Mouse (Mus musculus): Measurements from ENCODE around the gene Krt86. TPM values are rescaled to one million over a fixed set of nuclear protein-coding genes. Genes with fewer than 3 reads are reported as not detected.

Gene Krt86
- total and polyA plus RNA-seq, 3 experiments: not detected

DNA sequence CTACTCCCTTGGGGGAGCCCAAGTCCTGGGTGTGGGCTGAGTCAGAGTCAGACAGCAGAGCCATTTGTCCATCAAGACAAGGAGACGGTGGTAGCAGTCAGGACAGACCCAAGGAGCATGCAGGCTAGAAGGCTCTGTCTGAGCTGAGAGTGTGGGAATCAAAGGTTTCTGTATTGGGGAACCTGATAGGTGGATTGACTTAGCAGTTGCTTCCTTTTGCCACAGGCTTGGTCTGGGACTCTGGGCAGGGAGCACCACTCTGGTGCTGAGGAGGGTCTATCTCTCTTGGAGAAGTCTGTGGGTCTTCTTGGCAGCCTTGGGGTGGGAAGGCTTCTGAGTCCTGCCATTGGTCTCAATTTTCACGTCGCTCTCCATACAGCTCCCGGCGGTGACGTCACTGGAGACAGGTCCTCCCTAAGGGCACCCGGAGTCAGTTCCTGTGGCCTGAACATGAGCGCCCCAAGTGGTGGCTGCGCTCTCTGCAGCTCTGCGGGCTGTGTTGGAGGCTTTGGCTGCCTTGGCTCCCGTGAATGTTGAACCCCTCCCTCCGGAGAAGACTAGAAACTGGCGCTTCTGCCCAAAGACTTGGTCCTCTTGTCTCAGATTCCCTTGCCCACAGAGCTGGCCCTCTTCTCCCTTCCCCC lies 20.1 kb upstream of the Krt86 start:
- no peaks in the 10 kb centered on the region for H3K36me3 ChIP-seq (replicated peaks in 1 of 2; ENCODE audit: control insufficient read depth in 1 of 2, insufficient read depth in 1 of 2, low read length in 1 of 2)
- TF ChIP-seq EP300 (IDR thresholded peaks at IDR 0.05; ENCODE audit: low read length) (no peak), RAD21 (IDR thresholded peaks at IDR 0.05; ENCODE audit: low read depth, low read length) (peak; percentile 69), ELF1 (IDR thresholded peaks at IDR 0.05; ENCODE audit: low read depth, low read length) (peak; percentile 24; the same call in 1 of the 2 replicates), NELFE (IDR thresholded peaks at IDR 0.05; ENCODE audit: low read depth, low read length) (0 out of 2 replicates have a peak, but pooled peaks have one; percentile 12), MAX (IDR thresholded peaks at IDR 0.05; ENCODE audit: low read length) (no peak), CTCF (conservative IDR thresholded peaks at IDR 0.05 in 1 of 2, IDR thresholded peaks at IDR 0.05 in 1 of 2; ENCODE audit: low read depth in 2 of 2, low read length in 2 of 2) (peak; percentile 73 to 84), SMC3 (IDR thresholded peaks at IDR 0.05; ENCODE audit: low read depth, low read length) (peak; percentile 51)
- in situ Hi-C loops (cut with MboI; ENCODE audit: low pct_ligation_motif_present, low pct_unique_long_range_greater_than_20kb, low sequenced_read_pairs) (loop anchor here (10.0 kb wide), 1 partner anchor 108 kb away; no protein-coding TSS in a partner anchor), dilution Hi-C loops (cut with MboI; ENCODE audit: extremely low pct_ligation_motif_present, extremely low pct_unique_long_range_greater_than_20kb, low sequenced_read_pairs) (no loop called here)
- H3K4me1 ChIP-seq (ENCODE audit: control insufficient read depth in 1 of 2, insufficient read depth in 2 of 2): no peaks in the 10 kb centered on the region
- peak overlapping the region; percentile 44 for H3K4me2 ChIP-seq (ENCODE audit: insufficient read depth, low read depth, poor library complexity, severe bottlenecking)
- no peak overlapping the region for H3K4me3 ChIP-seq (replicated peaks in 1 of 3; ENCODE audit: low read depth in 2 of 3, low read length in 2 of 3, poor library complexity in 1 of 3)
- DNase-seq (ENCODE audit: extremely low read depth): peak; percentile 73
- H3K79me2 ChIP-seq (replicated peaks; ENCODE audit: control insufficient read depth, extremely low read depth, insufficient read depth, poor library complexity, severe bottlenecking): no peaks in the 10 kb centered on the region
- H3K9me3 ChIP-seq (replicated peaks; ENCODE audit: low read length): peaks cover 17% of the 10 kb centered on the region
- H3K27me3 ChIP-seq (replicated peaks): peaks cover 78% of the 10 kb centered on the region
- H3K9ac ChIP-seq (ENCODE audit: insufficient read depth, low read depth): no peak overlapping the region
- H3K27ac ChIP-seq (ENCODE audit: insufficient read depth, low read depth): no peak overlapping the region

DNA sequence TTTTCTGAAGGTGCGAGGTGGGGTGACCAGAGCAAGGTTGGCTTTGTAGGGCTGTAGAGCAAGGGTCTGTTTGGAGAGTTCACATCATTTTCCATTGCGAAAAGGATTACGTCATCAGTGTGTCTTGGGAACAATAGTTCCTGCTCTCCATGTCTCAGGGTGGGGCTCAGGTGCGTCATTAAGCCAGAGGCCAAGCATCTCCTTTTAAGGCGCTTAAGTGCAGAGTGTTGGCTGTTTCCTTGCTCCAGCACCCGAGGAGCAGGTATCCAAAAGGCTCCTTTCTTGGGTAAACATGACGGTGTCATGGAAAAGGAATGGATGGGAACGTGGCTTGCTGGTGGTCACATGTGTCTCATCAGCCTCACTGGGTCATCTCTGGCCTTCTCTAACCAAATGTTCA lies 18.5 kb upstream of the Krt86 start:
- no peak for DNase-seq (ENCODE audit: extremely low read depth)
- H3K27me3 ChIP-seq (replicated peaks): peaks cover 78% of the 10 kb centered on the region
- no peak for TF ChIP-seq ZC3H11A (IDR thresholded peaks at IDR 0.05; ENCODE audit: low read depth, low read length)
- no peaks in the 10 kb centered on the region for H3K79me2 ChIP-seq (replicated peaks; ENCODE audit: control insufficient read depth, extremely low read depth, insufficient read depth, poor library complexity, severe bottlenecking)
- dilution Hi-C loops (cut with MboI; ENCODE audit: extremely low pct_ligation_motif_present, extremely low pct_unique_long_range_greater_than_20kb, low sequenced_read_pairs): no loop called here
- no peak overlapping the region for H3K4me3 ChIP-seq (replicated peaks in 1 of 3; ENCODE audit: low read depth in 2 of 3, low read length in 2 of 3, poor library complexity in 1 of 3)
- no peak overlapping the region for H3K27ac ChIP-seq (ENCODE audit: insufficient read depth, low read depth)
- H3K9me3 ChIP-seq (replicated peaks; ENCODE audit: low read length): peaks cover 17% of the 10 kb centered on the region
- no peak overlapping the region for H3K9ac ChIP-seq (ENCODE audit: insufficient read depth, low read depth)
- H3K36me3 ChIP-seq (replicated peaks in 1 of 2; ENCODE audit: control insufficient read depth in 1 of 2, insufficient read depth in 1 of 2, low read length in 1 of 2): no peaks in the 10 kb centered on the region
- H3K4me1 ChIP-seq (ENCODE audit: control insufficient read depth in 1 of 2, insufficient read depth in 2 of 2): no peaks in the 10 kb centered on the region
- no peak overlapping the region for H3K4me2 ChIP-seq (ENCODE audit: insufficient read depth, low read depth, poor library complexity, severe bottlenecking)
- in situ Hi-C loops (cut with MboI; ENCODE audit: low pct_ligation_motif_present, low pct_unique_long_range_greater_than_20kb, low sequenced_read_pairs): loop anchor here (10.0 kb wide), 1 partner anchor 110 kb away; no protein-coding TSS in a partner anchor

DNA sequence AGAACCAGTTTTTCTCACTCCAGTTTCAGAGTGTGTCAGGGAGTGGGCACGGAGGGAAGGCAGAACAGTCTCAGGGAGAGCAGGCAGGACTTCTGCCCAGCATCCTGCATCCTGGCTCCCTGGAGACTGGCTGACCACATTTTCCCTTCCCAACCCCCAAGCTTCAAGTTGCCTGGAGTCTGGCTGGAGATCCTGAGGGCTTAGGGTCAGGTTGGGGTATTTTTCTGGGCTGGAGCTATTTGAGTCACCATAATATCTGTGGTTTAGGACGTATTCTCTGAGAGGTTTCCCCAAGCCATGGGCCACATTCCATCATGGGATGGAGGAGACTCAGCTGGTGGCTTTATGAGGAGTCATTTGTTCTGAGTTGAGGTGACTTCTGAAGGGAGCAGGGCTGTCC lies 18.0 kb upstream of the Krt86 start:
- Histone ChIP-seq H3K9ac (ENCODE audit: insufficient read depth, low read depth) (no peak overlapping the region), H3K4me1 (ENCODE audit: control insufficient read depth in 1 of 2, insufficient read depth in 2 of 2) (no peaks in the 10 kb centered on the region), H3K27me3 (replicated peaks) (peaks cover 76% of the 10 kb centered on the region), H3K4me2 (ENCODE audit: insufficient read depth, low read depth, poor library complexity, severe bottlenecking) (no peak overlapping the region), H3K4me3 (replicated peaks in 1 of 3; ENCODE audit: low read depth in 2 of 3, low read length in 2 of 3, poor library complexity in 1 of 3) (no peak overlapping the region), H3K79me2 (replicated peaks; ENCODE audit: control insufficient read depth, extremely low read depth, insufficient read depth, poor library complexity, severe bottlenecking) (no peaks in the 10 kb centered on the region), H3K27ac (ENCODE audit: insufficient read depth, low read depth) (no peak overlapping the region), H3K36me3 (replicated peaks in 1 of 2; ENCODE audit: control insufficient read depth in 1 of 2, insufficient read depth in 1 of 2, low read length in 1 of 2) (no peaks in the 10 kb centered on the region), H3K9me3 (replicated peaks; ENCODE audit: low read length) (peaks cover 17% of the 10 kb centered on the region)
- no peak for DNase-seq (ENCODE audit: extremely low read depth)
- dilution Hi-C loops (cut with MboI; ENCODE audit: extremely low pct_ligation_motif_present, extremely low pct_unique_long_range_greater_than_20kb, low sequenced_read_pairs) (no loop called here), in situ Hi-C loops (cut with MboI; ENCODE audit: low pct_ligation_motif_present, low pct_unique_long_range_greater_than_20kb, low sequenced_read_pairs) (loop anchor here (10.0 kb wide), 1 partner anchor 110 kb away; no protein-coding TSS in a partner anchor)
- TF ChIP-seq ZNF384 (IDR thresholded peaks at IDR 0.05; ENCODE audit: low read depth, low read length): no peak
- TF ChIP-seq GABPA (IDR thresholded peaks at IDR 0.05; ENCODE audit: insufficient replicate concordance, low read depth, low read length): no peak
- no peak for TF ChIP-seq RAD21 (IDR thresholded peaks at IDR 0.05; ENCODE audit: low read depth, low read length)
- no peak for TF ChIP-seq ZKSCAN1 (IDR thresholded peaks at IDR 0.05; ENCODE audit: borderline replicate concordance, low read depth, low read length)
- no peak for TF ChIP-seq SMC3 (IDR thresholded peaks at IDR 0.05; ENCODE audit: low read depth, low read length)
- no peak for TF ChIP-seq POLR2A (IDR thresholded peaks at IDR 0.05; ENCODE audit: low read depth, low read length)
- no peak for TF ChIP-seq E2F4 (IDR thresholded peaks at IDR 0.05; ENCODE audit: insufficient replicate concordance, low read depth, low read length)

Data from CH12.LX (cell line).